Mouse (Mus musculus) liver, adult (tissue): ENCODE measurements around the gene Ubap1.

ENCODE experiments used
- GATA4 ChIP-seq: IDR thresholded peaks from 2 replicates; pipeline ENCODE4 v1.6.1; 2014; ENCODE audit warnings: mild to moderate bottlenecking, low read length; ENCODE audit not compliant: insufficient replicate concordance

Ubap1 gene

DNA sequence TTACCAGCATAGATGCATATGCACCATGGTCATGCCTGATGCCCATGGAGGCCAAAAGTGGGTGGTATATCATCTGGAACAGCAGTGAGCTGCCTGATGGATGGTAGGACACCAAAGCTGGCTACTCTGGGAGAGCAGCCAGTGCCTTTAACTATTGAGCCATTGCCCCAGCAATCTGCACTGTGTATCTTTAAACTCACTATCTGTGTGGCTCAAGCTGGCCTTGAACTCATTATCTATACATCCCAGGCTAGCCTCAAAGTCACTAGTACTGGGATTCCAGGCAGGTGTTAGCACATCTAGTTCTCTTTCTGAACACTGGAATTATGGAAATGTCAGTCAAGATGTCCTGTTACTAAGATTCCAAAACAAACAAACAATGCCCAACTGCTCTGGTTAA is 12.2 kb upstream of the Ubap1 start:
- TF ChIP-seq GATA4 = no peak

DNA sequence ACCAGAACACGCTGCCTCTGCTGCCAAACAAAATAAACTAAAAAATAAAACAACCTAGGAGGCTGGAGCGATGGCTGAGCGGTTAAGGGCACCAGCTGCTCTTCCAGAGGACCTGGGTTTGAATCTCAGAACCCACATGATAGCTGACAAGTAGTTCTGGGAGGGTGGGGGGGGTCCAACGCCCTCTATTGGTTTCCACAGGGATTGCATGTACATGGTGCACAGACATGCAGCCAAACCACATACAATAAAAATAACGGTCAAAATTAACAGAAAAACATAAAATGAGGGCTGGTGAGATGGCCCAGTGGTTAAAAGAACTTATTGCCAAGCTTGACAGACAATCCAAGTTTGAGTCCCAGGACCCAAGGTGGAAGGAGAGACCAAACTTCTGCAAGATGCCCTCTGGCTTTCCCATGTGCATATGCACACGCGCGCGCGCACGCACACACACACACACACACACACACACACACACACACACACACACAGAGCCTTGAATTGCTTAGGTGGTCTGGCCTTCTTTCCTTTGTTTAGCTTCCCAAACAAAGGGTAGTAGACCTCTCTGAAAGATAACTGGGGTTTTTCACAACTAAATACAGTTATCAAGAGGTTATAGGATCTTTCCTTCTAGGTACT is 7.8 kb upstream of the Ubap1 start:
- TF ChIP-seq GATA4 = no peak

DNA sequence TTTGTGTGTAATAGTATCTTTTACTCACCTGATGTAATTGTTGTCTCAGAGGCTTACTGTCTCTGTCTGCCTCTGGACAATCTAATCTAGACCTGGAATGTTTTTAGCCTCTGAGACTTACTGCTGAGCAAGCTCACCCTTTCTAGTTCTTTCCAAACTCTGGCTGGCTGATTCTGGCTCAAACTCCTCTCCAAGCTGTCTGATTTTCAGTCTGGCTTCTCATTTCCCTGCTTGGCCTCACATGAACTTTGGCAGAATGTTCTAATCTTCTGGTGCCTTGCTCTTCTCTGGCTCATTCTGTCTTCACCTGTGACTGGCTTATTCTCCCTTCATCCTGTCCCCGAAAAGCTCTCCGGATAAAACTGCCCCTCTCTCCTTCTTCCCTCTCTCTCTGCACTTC is 2.8 kb upstream of the Ubap1 start:
- TF ChIP-seq GATA4 = no peak

DNA sequence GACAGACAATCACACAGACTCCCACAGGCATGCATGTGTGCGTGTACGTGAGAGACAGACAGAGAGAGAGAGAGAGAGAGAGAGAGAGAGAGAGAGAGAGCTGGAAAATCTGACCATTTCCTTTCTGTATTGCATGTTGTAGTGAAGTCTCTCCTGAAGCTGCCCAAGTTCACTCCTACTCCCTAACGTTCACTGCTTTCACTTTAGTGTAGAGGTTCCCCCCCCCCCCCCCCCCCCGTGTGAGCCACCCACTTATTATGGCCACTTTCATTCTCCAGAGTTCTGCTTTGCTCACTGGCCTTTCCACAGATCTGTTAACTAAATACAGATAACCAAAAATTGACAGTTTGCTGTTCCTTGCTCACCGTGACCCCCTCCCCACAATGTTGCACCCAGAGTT is 957 bp upstream of the Ubap1 start:
- no peak for TF ChIP-seq GATA4

DNA sequence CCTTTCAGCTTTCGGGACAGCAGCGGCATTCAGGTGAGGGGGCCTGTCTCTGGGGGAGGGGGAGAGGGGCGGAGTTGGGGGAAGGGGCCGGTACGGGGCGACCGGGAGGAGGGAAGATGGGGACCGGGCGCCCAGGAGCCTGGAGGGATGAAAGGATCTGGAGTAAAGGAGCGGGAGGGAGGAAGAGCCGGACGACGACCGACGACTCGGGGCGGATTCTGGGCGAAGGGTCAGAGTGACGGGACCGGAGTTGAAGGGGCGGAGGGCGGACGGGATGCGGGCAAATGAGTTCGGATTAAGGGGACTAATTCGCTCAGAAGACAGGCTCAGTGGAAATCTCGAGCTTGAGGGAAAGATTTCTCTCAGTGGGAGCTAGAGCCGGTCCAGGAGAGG is 399 bp downstream of the Ubap1 start:
- TF ChIP-seq GATA4 = no peak

DNA sequence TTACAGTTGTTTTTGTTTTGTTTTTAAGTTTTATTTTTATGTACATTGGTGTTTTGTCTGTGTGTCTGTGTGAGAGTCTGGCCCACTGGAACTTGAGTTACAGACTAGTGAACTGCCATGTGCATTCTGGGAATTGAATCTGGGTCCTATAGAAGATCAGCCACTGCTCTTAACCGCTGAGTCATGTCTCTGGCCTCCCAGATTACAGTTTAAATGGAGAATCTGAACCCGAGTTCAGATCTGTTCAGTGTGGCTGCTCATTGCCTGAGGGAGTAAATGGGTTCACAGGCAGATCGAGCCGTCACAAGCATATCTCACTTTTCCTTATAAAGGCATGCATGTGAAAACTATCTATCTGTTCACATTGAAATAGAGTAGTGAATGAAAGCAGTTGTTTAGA is 4.0 kb downstream of the Ubap1 start:
- TF ChIP-seq GATA4 = no peak

DNA sequence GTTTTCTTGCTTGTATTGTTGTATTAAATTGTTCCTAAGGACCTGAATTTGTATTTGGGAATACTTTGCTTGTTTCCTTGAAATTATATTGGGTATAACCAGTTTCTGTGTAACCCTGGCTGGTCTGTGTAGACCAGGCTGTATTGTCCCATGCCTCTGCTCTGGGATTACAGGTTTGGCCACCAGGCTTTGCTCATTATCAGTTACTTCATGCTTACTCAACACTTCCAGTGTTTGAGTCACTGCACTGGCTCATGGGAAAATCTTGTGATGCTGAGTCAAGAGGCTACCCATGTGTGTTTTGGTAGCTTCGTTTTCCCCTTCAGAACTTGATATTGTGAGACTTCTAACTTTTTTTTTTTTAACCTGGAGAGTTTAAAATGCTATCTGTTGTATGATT is 4.5 kb downstream of the Ubap1 start:
- no peak for TF ChIP-seq GATA4

DNA sequence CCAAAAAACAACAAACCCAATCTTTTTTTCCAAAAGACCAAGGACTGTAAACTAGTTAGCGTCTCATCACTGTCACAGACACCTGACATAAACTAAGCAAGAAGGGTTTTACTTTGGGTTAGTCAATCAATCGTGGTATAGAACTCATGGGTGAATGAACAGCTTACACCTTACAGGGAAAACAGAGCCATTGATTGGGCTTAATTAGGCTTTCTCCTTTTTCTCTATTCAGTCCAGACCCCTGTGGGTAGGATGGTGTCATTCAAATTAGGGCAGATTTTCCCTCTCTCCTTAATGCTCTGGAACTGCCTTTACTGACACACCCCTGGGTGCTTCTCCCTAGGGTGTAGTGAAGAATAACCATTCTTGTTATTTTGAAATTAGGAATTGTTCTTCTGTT is 8.4 kb downstream of the Ubap1 start:
- TF ChIP-seq GATA4 = no peak

DNA sequence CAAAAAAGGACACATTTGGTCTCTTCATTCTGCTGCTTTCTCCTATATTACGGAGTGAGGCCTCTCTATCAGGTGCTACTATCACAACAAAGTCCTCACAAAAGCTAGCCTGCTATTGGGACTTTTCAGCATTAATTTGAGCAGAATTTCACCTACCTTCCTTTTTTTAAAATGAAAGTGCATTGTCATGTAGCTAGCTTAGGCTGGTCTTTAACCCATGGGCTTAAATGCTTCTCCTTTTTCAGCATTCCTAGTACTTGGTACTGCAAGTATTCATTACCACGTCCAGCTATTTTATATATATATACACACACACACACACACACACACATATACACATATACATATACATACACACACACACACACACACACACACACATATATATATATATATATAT is 9.9 kb downstream of the Ubap1 start:
- TF ChIP-seq GATA4 = no peak

DNA sequence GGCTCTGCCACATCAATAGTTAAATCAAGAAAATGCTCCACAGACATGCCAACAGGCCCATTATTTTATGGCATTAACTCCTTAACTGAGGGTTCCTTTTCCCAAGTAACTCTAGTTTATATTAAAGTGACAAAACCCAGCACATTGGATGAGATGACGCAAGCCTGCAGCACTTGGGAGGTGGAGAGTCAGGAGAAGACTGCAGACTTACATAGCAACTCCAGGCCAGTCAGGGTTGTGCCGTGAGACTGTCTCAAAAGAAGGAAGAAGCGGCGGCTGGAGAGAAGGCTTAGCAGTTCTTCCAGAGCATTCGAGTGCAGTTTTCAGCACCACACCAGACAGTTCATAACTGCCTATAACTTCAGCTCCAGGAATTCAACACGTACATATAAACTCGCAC is 10.6 kb downstream of the Ubap1 start:
- TF ChIP-seq GATA4 = no peak

DNA sequence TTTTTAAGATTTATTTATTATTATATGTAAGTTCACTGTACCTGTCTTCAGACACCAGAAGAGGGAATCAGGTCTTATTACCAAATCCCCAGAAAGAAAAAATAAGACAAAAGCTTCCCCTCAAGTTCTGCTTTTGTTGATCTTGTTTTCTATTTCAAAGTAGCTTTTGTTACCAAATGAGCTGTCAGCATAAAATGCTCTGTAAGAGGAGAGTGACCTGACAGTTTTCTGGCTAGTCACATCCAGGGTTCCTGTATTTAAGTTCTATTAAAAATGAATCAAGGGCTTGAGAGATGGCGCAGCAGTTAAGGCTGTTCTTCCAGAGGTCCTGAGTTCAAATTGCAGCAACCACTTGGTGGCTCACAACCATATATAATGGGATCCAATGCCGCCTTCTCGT is 12.3 kb downstream of the Ubap1 start:
- TF ChIP-seq GATA4 = no peak

DNA sequence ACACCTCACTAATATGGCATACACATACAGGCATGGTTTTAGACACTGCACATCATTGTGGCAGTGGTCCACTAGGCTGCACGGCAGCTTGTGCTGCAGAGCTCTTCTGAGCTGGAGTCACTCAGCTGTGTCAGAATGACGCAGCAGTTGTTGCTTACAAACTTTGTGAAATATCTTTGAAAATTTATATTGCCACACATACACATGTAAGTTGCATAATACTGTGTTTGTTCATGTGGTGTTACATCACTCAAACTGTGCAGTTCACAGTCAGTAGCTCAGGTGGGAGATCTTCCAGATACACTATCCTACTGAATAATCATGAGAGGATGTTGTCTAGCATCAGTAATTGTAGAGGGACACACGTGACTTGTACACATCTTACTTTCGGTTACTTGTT is 19.4 kb downstream of the Ubap1 start:
- no peak for TF ChIP-seq GATA4

DNA sequence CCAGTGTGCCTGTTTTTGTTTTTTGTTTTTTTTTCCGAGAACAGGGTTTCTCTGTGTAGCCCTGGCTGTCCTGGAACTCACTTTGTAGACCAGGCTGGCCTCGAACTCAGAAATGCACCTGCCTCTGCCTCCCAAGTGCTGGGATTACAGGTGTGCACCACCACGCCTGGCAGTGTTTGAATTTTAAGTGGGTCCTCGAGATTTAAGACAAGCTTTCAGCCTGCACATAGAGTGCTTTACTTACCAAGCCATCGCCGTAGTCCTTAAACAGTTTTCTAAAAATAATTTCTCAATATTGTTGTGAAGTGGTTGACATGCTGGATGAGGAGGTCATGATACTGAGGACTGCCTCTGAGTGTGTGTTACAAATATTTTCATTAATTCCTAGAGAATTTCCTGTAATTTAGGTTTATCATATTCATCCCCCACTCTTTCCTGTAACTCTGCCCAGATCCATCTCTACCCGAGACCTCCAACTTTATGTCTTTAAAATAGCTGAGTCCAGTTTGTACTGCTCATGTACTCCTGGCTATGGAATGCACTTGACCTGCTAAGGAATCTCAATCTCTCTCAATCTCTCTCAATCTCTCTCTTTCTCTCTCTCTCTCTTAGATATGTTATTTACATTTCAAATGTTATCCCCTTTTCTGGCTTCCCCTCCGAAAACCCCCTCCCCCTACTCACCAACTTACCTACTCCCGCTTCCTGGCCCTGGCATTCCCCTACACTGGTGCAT is 21.1 kb downstream of the Ubap1 start:
- TF ChIP-seq GATA4 = no peak

DNA sequence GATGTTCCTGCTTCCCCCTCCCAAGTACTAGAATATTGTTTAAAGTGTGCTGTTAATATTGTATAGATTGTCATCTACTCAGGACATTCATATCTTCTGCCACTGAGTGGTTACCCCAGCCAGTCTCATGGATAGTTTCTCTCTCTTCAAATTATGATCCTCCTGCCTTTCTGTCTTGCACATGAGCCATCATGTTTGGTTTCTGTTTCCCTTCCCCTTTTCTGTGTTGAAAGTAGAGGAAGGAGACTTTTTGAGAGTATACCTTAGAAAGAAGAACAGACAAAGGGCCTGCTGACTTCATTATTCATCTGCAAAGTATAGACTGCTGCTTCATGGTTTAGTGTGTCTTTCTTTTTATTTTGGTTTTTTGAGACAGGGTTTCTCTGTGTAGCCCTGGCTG is 28.8 kb downstream of the Ubap1 start:
- TF ChIP-seq GATA4 = no peak

DNA sequence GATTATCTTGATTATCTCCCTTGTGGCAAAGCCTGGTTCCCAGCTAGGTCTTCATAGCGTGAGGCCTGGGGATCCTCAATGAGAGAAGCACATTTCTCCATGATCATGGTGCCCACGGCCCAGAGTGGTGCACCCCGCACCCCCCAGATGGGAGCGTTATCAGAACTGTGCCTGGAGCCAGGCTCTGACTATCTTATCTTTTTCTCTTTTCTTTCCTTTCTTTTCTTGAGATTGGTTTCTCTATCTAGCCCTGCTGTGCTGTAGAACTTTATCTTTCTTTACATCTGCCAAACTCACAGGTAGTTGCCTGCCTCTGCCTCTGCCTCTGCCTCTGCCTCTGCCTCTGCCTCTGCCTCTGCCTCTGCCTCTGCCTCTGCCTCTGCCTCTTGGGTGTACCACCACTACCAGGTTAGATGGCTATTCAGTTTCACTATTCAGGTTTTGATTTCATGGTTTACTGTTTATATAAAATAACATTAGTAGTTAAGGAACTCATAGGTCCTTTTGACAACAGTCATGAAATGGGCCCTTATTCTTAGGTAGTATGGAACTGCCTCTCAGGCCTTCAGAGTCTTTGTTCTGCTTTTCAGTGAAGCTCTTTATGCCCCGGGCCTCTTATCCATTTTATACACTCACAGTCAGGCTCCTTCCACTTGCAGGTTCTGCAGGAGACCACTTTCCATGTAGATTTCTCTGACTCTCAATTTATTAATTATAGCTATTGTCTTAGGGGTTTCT is 32.6 kb downstream of the Ubap1 start:
- no peak for TF ChIP-seq GATA4

DNA sequence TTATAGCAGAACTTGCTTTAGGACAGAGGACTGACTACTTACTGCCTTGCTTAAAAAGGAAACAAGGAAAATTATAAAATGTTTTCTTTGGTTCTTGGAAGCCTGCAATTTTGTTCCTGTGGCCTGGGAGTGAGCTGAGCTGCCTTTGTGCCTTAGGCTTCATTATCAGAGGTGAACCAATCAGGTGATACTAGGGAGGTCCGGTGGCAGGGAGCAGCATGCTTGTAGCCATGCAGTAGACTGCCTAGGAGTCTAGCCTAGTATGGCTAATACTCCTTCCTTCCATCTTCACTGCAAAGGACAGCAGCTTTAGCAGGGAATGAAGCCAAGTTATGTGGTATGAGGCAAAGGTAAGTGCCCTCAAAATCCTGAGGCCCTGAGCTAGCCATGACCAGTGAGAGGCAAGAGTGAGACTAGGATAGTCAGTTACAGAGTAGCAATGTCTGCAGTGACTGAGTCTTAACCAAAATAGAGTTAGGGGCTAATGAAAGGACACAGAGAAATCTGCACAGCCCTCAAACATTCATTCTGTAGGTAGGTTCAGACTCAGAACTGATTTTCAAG is 37.7 kb downstream of the Ubap1 start:
- no peak for TF ChIP-seq GATA4
